Mouse (Mus musculus) ES-Bruce4 (cell line): Measurements from ENCODE around the gene Atp6v1g3. TPM values are rescaled to one million over a fixed set of nuclear protein-coding genes. Genes with fewer than 3 reads are reported as not detected.
A peak's percentile ranks its signal among the peaks of the same experiment; 100 is the strongest.

Experiments used
- H3K27ac ChIP-seq: 2 replicates; pipeline ENCODE4 v1.5.1; 2012; ENCODE audit warnings: low read length, inconsistent platforms; ENCODE audit not compliant: insufficient read depth
- H3K27me3 ChIP-seq: 2 replicates; pipeline ENCODE4 v1.6.1; 2012; ENCODE audit warnings: mild to moderate bottlenecking, low read length, inconsistent platforms; ENCODE audit not compliant: control insufficient read depth, poor library complexity, insufficient read depth, severe bottlenecking
- H3K36me3 ChIP-seq: 2 replicates; pipeline ENCODE4 v1.6.1; 2012; ENCODE audit warnings: inconsistent platforms, mild to moderate bottlenecking, low read length, moderate library complexity; ENCODE audit not compliant: control insufficient read depth, poor library complexity, insufficient read depth, severe bottlenecking
- H3K4me1 ChIP-seq: one replicate; pipeline ENCODE4 v1.8.1; 2011; ENCODE audit warnings: low read length; ENCODE audit not compliant: control insufficient read depth, insufficient read depth
- H3K4me3 ChIP-seq: 2 replicates; pipeline ENCODE4 v1.5.1; 2011; ENCODE audit warnings: low read depth, mild to moderate bottlenecking, low read length
- H3K9ac ChIP-seq: 2 replicates; pipeline ENCODE4 v1.6.1; 2012; ENCODE audit warnings: low read depth, mild to moderate bottlenecking, inconsistent platforms; ENCODE audit not compliant: poor library complexity, severe bottlenecking
- H3K9me3 ChIP-seq: replicated peaks from 2 replicates; pipeline ENCODE4 v1.6.1; 2012; ENCODE audit warnings: mild to moderate bottlenecking, low read length, inconsistent platforms; ENCODE audit not compliant: control insufficient read depth, poor library complexity, insufficient read depth, severe bottlenecking
- CTCF ChIP-seq: IDR thresholded peaks from one replicate; pipeline ENCODE4 v1.8.1; 2011; ENCODE audit warnings: low read depth, low read length
- EP300 ChIP-seq: IDR thresholded peaks from 2 replicates; pipeline ENCODE4 v1.6.1; 2011; ENCODE audit warnings: low read depth, low read length; ENCODE audit not compliant: insufficient read depth
- POLR2A ChIP-seq: IDR thresholded peaks from one replicate; pipeline ENCODE4 v1.8.1; 2011; ENCODE audit warnings: low read length; ENCODE audit not compliant: insufficient read depth
- polyA plus RNA-seq: library from polyadenylated mRNA; stranded (reverse); fragments of >200 nt; gene quantifications from 2 replicates; pipeline ENCODE4 v1.2.4, GENCODE M21; 2011; ENCODE audit warnings: low read depth; ENCODE audit not compliant: missing spikeins, insufficient read depth, insufficient read length

The Atp6v1g3 gene
- polyA plus RNA-seq, 1 experiment = not detected

DNA sequence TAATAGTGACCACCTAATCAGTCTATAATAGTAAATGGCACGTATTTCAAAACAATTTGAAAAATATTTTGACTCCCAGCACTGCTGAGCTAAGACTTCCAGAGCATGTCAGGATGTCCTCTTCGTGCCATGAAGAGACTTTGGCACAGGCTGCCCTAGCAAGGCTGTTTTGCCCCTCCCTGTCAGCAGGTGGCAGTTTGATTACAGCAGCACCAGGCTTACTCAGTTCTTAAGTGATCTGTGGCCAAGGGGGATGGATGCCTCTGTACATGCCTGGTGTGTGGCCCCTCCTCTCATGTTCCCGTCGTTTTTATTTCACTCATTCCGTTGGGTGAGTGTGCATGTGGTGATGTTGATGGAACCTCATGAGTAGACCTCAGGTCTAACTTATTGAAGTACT, 2.3 kb downstream of the Atp6v1g3 start:
- no peaks in the 10 kb centered on the region for H3K36me3 ChIP-seq
- no peaks in the 10 kb centered on the region for H3K27me3 ChIP-seq
- H3K4me3 ChIP-seq = no peak overlapping the region
- TF ChIP-seq EP300 (no peak), CTCF (peak; percentile 2)
- H3K27ac ChIP-seq = no peak overlapping the region
- H3K9me3 ChIP-seq = no peaks in the 10 kb centered on the region
- no peak overlapping the region for H3K9ac ChIP-seq
- H3K4me1 ChIP-seq = no peaks in the 10 kb centered on the region

DNA sequence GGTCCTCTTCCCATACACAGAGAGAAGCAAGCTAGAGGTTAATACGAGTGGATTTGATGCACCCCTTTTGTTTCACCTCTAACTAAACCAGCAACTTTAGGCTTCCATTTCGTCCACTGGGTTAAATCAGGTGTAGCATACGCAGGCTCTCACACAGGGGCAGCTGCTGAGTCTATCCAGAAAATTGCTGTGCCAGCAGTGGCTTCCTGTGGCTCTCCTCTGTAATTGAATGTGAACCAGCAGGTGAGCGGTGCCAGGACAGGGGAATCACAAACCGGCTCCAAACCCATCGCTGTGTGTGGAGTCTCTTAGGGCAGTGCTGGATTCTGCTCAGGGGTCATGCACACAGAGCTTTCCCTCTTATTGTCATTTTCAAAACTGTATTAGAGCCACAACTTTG, 7.6 kb downstream of the Atp6v1g3 start:
- Histone ChIP-seq H3K27ac (no peak overlapping the region), H3K27me3 (no peaks in the 10 kb centered on the region), H3K4me1 (no peaks in the 10 kb centered on the region), H3K9me3 (no peaks in the 10 kb centered on the region), H3K36me3 (no peaks in the 10 kb centered on the region), H3K4me3 (no peak overlapping the region), H3K9ac (no peak overlapping the region)
- no peak for TF ChIP-seq EP300
- TF ChIP-seq CTCF = no peak
- no peak for TF ChIP-seq POLR2A

DNA sequence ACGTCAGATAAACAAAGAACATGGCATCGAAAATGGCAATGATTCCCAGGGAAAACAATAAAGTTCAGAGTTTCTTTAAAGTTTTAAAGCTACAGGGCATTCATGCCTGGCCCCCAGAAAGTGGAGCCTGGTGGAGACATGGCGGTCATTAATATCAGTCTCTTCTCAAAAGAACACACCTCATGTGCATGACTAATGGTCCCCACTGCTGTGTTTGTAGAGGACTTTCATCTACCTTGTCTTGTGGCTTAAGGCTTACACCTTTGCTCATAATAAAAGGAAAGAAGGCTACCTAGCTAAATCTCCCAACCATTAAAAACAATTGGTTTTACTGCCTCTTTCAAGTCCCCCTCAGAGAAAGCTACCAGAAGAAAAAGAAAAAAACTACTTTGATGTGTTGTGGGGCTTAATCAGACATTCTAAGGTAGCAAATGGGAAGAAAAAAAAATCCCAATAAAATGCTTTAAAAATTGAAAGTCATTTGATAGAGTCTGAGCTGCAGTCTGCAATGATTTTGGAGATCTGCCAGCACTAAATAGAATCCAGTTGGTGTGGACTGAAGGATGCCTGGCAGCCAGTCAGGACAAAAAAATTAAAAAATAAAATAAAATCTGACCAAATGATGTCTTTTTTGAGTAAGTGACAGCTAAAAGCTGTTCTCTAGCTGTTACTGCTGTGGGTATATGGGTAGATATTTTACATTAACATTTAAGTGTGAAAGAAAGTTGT, 9.0 kb downstream of the Atp6v1g3 start:
- H3K36me3 ChIP-seq = no peaks in the 10 kb centered on the region
- no peak overlapping the region for H3K4me3 ChIP-seq
- no peaks in the 10 kb centered on the region for H3K9me3 ChIP-seq
- TF ChIP-seq EP300 (no peak), POLR2A (no peak), CTCF (no peak)
- H3K27me3 ChIP-seq = no peaks in the 10 kb centered on the region
- no peak overlapping the region for H3K9ac ChIP-seq
- H3K27ac ChIP-seq = no peak overlapping the region
- H3K4me1 ChIP-seq = no peaks in the 10 kb centered on the region

DNA sequence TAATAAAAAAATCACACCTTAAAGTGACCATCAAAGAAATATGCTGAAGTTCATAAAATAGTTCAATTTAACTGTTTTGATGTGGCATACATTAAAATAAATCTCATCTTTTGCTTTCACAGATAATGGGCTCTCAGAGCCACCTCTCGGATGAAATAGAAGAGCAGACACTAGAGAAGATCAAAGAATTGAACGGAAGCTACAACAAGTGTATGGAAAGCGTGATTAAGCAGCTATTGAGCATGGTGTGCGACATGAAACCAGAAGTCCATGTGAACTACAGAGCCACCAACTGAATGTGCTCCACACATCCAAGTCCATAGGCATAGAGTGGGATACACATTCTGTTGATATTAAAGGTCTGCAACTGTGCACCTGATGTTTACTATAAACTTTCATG, 14.1 kb downstream of the Atp6v1g3 start:
- H3K4me3 ChIP-seq = no peak overlapping the region
- peaks cover 1% of the 10 kb centered on the region; the same call in 1 of the 2 replicates for H3K27me3 ChIP-seq
- H3K9me3 ChIP-seq = no peaks in the 10 kb centered on the region
- no peak overlapping the region for H3K27ac ChIP-seq
- no peaks in the 10 kb centered on the region for H3K36me3 ChIP-seq
- H3K4me1 ChIP-seq = no peaks in the 10 kb centered on the region
- no peak for TF ChIP-seq CTCF
- TF ChIP-seq EP300 = no peak
- TF ChIP-seq POLR2A = no peak
- H3K9ac ChIP-seq = no peak overlapping the region

DNA sequence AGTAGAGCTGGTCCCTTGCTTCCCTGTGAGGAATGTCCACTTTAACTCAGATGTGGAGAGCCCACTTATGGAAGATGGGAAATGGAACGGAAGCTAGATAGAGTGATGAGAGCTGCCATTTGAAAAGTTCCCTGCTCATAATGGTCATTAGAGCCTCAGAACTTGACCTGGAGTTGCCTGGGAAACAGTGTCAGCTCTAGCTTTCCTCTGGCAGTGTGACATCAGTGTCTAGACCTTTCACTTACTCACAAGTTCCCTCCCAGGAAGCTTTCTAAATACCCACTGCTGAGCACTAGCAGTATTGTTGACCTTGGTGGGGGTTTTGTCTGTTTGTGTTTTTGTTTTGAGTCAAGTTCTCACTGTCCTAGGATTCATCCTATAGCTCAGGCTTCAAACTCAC, 15.2 kb downstream of the Atp6v1g3 start:
- no peak overlapping the region for H3K9ac ChIP-seq
- H3K27me3 ChIP-seq = peaks cover 1% of the 10 kb centered on the region; the same call in 1 of the 2 replicates
- no peaks in the 10 kb centered on the region for H3K4me1 ChIP-seq
- no peak overlapping the region for H3K27ac ChIP-seq
- H3K4me3 ChIP-seq = no peak overlapping the region
- no peak for TF ChIP-seq EP300
- TF ChIP-seq POLR2A = no peak
- TF ChIP-seq CTCF = no peak
- no peaks in the 10 kb centered on the region for H3K9me3 ChIP-seq
- no peaks in the 10 kb centered on the region for H3K36me3 ChIP-seq

DNA sequence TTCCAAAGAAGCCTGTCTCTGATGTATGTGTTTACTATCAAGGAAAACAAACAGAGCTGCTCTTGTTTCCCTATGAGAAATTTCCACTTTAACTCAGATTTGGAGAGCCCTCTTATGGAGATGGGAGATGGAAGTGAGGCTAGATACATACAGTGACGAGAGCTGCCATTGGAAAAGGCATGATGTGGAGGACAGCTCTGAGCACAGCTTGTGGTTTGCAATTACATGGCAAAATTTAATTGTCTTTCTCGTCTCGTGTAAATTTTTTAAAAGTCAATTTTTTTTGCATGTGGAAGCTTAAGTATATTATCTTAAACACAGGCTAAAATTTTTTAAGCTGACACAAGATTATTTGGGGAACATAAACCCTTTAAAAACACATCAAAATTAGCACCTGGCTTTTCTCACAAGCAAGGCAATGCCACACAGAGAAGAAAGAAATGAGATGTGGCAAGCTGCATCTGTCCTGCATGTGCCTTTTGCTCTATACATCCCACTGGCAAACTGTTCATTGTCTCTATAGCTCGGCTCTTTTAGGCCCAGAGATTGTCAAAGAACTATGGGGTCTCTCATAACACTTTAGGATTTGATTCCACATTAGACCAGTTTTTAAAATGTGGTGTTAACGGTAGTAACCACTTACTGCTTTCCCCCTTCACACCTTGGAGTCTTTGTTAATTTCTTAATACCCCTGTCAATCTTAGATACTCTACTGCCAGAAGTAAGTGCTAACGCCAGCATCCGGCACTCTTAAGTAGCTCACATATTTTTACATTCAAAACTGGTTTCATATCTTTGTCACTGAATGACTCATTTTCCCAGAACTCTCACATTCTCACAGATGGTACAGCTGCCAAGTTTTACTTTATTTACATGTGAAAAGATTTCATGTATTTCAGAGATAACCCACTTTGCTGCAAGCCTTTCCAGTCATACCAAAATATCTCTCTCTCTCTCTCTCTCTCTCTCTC, 16.2 kb downstream of the Atp6v1g3 start:
- Histone ChIP-seq H3K4me1 (no peaks in the 10 kb centered on the region), H3K9me3 (no peaks in the 10 kb centered on the region), H3K9ac (no peak overlapping the region), H3K36me3 (no peaks in the 10 kb centered on the region), H3K27me3 (peaks cover 1% of the 10 kb centered on the region; the same call in 1 of the 2 replicates), H3K27ac (no peak overlapping the region), H3K4me3 (no peak overlapping the region)
- TF ChIP-seq CTCF (no peak), EP300 (no peak), POLR2A (no peak)
